Mouse (Mus musculus): Measurements from ENCODE around the gene Tbc1d8.

Gene Tbc1d8

DNA sequence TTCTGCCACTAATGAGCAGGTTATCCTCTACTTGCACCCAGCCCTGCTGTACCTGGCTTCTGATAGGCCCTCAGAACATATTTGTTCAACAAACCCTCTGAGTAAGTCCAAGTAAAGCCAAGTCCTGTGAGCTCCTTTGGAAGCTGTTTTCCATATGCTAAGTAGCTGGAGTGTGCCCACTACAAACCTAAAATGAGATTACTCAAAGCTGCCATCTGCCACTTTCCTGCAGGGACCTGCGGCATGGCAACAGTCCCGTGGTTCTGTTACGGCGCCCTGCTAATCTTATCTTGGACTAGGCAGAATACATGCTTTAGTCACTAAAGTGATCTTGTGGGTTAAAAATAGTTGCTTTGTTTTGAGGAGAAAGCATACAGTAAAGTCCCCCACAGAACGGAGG, 32.4 kb downstream of the Tbc1d8 start:
- DNase-seq (ENCODE audit: low spot score): no peak

DNA sequence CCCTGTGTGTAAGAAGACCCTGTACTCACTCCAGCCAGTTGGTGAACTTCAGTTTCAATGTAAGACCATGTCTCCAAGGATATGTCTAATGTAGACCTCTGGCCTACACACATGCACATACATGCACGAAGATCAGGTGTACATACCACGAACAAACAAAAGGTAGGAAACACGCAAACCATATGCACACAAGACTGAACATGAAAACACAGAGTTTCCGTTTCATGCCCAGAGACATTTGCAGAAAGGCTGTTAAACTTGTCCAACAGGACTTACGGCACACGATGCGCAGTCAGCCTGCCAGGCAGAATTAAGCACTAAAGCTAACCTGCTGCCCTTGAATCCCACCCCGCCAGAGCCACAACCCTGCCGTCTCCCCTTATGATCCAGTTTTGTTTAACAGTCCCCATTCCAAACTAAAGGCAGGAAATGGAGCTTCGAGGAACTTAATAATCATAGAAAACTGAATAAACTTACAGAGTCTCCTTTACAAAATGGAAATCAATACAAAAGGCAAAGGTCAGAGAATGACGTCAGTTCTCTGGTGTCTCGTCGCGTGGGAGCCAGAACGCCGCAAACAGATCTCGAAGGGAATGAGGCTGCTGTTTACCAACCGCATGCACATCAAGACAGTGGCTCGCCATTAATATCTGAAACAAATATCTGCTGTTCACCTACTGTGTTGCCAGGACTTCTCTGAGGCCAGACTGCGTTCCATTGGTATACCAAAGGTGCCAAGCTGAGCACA, 33.1 kb downstream of the Tbc1d8 start:
- no peak for DNase-seq (ENCODE audit: low spot score)

- DNase-seq (ENCODE audit: low spot score): no peak
Measured at GRCm38 (mm10) chr1:39443764-39444163, 34.8 kb downstream of the Tbc1d8 start.

- no peak for DNase-seq (ENCODE audit: low spot score)
Measured at GRCm38 (mm10) chr1:39441686-39442085, 36.9 kb downstream of the Tbc1d8 start.

- no peak for DNase-seq (ENCODE audit: low spot score)
Measured at GRCm38 (mm10) chr1:39439661-39440548, 38.6 kb downstream of the Tbc1d8 start.

- no peak for DNase-seq (ENCODE audit: low spot score)
Measured at GRCm38 (mm10) chr1:39438629-39439028, 39.9 kb downstream of the Tbc1d8 start.

- no peak for DNase-seq (ENCODE audit: low spot score)
Measured at GRCm38 (mm10) chr1:39434264-39434663, 44.3 kb downstream of the Tbc1d8 start.

- DNase-seq (ENCODE audit: low spot score): no peak
Measured at GRCm38 (mm10) chr1:39430020-39430419, 48.5 kb downstream of the Tbc1d8 start.

DNA sequence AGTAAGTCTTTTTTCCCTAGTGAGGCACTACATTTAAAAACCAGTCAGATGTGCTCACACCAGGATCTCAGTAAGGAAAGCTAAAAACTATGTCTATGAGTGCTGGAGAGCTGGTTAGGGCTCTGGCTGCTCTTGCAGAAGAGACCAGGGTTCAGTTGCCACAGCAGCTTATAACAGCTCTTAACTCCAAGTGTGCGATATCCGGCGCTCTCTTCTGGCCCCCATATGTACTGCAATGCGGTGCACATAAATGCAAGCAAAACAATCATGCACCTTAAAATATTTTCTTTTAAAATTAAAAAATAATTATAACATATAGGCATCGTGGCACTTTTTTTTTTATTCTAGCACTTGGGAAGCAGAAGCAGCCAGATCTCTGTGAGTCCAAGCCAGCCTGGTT, 49.5 kb downstream of the Tbc1d8 start:
- no peak for DNase-seq (ENCODE audit: low spot score)

DNA sequence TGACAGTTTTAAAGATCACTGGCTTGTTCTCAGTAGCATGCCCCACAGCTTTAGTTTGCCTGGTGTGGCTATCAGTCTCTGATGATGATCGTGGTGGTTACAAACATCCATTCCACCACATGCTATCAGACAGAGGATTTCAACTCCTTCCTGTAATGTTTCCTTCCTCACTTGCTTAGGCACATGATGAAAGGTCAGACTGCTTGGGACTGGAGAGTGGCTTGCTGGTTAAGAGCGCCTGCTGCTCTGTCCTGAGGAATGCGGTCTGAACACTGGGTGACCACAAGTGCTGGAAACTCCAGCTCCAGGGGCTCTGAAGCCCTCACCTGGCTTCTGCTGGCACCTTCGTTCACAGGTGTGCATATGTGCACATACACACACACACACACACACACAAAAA, 50.3 kb downstream of the Tbc1d8 start:
- DNase-seq (ENCODE audit: low spot score): no peak

DNA sequence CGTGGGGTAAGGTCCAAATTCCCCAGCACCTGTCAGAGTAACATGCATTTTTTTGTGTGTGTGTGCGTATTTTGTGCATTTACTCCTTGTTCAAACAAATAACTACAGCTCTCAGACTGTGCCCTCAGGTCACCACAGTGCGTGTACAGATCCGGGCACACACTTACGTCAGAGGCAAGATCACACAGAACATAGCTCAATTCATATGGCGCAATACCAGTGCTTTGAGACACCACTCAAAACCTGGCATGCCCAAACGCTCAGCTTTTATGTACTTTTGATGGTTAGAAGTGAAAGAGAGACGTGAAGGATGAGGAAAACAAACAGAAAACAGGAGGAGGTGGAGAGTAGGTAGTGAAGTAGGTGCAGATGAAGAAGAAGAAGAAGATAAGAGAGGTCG, 53.1 kb downstream of the Tbc1d8 start:
- no peak for DNase-seq (ENCODE audit: low spot score)

DNA sequence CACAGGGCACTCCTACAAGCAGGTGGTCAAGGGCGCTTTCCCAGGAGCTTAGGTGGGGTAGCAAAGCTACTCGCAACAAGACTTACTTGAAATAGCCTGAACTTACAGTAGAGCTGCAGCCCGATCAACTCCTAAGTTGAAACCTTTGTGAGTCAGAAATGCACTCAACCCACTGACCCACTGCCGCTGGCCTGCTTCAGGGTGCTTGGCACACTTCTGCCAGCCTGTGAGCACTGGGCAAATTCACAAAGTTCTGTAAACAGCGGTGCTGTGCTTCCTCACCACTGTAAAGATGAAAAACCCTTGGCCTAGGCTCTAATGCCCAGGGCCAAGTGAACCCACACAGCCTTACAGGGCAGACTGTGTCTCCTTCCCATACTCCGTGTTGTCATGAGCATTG, 57.6 kb downstream of the Tbc1d8 start:
- no peak for DNase-seq (ENCODE audit: low spot score)

DNA sequence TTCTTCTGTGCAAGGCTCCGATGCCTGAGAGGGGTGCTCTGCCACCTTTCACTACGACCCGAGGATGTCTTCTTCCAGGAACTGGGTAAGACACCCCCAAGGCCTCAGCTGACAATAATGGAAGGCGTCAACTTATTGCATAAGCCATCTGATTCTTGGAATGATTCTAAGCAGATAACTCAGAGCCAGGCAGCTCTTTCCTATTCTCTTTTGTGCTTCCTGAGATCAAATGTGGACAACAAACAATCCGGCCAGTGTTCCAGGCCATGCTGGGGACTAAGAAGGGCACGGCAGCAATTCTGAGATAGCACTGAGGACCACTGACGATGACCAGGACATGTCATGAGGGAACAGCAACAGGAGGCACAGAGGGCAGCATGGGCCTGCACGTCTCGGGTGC, 59.7 kb downstream of the Tbc1d8 start:
- no peak for DNase-seq (ENCODE audit: low spot score)

DNA sequence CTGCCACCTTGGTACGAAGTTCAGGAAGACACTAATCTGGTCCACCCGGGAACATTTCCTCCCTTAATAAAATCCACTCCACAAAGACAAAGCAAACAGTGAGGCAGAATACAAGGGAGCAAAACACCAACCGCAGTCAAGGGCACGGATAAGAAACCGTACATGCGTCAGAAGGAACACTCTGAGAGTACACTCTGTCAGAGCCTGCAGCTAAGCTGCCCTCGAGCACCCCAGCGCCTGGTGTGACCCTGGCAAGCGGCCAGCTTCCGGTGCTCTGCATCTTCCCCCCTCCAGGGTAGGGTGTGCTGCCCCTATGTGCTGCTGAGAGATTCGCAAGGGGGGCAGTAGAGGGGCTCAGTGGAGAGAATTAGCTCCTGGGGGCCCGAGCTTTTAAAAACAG, 60.7 kb downstream of the Tbc1d8 start:
- peak; percentile 32 for DNase-seq (ENCODE audit: low spot score)

- DNase-seq (ENCODE audit: low spot score): no peak
Measured at GRCm38 (mm10) chr1:39410085-39410821, 68.3 kb downstream of the Tbc1d8 start.

GRCm38 (mm10) chr1:39408668-39409067, 69.9 kb downstream of the Tbc1d8 start:
- DNase-seq (ENCODE audit: low spot score): no peak

- no peak for DNase-seq (ENCODE audit: low spot score)
Measured at GRCm38 (mm10) chr1:39408123-39408522, 70.4 kb downstream of the Tbc1d8 start.

GRCm38 (mm10) chr1:39407108-39407507, 71.4 kb downstream of the Tbc1d8 start:
- no peak for DNase-seq (ENCODE audit: low spot score)

DNA sequence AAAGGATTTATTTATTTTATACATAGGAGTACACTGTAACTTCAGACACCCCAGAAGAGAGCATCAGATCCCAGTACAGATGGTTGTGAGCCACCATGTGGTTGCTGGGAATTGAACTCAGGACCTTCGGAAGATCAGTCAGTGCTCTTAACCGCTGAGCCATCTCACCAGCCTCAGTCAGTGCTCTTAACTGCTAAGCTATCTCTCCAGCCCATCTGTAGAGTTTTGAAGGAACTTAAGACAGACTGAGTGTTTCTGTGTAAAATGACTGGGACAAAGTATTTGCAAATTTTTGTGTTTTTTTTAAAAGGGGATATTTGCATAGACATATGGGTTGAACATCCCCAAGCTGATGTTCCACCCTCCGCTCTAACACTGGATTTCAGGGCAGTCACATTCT, 78.4 kb downstream of the Tbc1d8 start:
- no peak for DNase-seq (ENCODE audit: low spot score)

DNA sequence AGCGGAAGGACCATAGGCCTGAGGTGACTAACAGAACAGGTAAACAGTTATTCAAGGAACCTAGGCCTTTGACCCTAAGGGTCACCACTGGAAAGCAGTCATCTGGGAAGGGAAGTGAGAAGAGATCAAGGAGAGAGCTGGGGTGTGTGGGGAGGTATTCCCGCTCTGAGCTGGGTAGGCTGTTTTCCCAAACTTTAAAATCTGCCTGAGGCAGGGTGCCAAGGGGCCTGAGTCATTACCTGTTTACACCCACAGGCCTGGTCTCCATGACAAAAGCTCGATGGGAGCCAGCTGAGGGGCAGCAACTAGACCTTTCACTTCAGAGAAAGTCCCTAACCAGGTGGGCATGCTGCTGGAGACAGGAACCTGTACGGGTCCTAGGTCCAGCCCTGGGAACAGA, 79.3 kb downstream of the Tbc1d8 start:
- DNase-seq (ENCODE audit: low spot score): no peak

DNA sequence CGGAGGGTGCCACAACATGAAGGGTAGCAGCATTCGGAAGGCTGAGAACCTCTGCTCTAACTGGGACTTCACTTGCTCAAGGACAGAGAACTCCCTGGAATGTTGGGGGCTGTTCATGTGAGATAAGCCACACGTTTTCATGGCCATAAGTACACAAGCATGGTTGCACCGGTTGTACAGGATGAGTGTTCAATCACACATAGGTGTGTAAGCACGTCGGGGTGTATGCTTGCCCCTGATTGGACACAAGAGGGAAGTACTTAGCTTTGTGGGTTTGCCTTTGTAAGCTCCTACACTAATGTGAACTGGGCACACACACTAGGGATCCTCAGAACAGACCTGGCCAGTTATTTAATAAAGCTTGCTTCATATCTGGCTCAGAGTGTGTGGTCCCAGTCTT, 80.3 kb downstream of the Tbc1d8 start:
- no peak for DNase-seq (ENCODE audit: low spot score)

GRCm38 (mm10) chr1:39396347-39396746, 82.2 kb downstream of the Tbc1d8 start:
- no peak for DNase-seq (ENCODE audit: low spot score)

GRCm38 (mm10) chr1:39394650-39395049, 83.9 kb downstream of the Tbc1d8 start:
- DNase-seq (ENCODE audit: low spot score): no peak
